ENCODE assay signal across 8 mouse cellular contexts in the genomic region with DNA sequence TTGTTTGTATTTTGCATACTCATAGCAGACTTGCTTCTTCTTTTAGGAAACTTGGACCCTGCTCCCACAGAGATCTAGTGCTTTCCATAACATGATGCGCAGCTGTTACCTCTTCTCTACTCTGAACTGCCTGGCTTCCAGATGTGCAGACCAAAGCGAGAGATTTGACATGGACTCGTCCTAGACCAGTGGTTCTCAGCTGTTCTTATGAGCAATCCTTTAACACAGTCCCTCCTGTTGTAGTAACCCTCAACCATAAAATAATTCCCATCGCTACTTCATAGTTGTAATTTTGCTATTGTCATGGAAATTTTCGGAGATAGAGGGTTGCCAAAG.
DNase-seq lines count a peak whose midpoint lies in the region; ATAC-seq lines count a peak whose summit lies in the region.

No protein-coding gene starts in this region.

- no peak overlapping the region for H3K9ac ChIP-seq in heart, embryonic 11.5 days (ENCODE audit: low read depth, low read length)
- H3K9ac ChIP-seq in hindbrain, embryonic 13.5 days = peak overlapping the region; percentile 68
- H3K9ac ChIP-seq in midbrain, embryonic 11.5 days (ENCODE audit: low read length) = no peak overlapping the region; the same call in 1 of the 2 replicates

- no peaks in the 10 kb centered on the region for H3K9me3 ChIP-seq in heart, embryonic 11.5 days (replicated peaks; ENCODE audit: control insufficient read depth, low read length)
- no peaks in the 10 kb centered on the region for H3K9me3 ChIP-seq in embryonic facial prominence, embryonic 10.5 days
- H3K9me3 ChIP-seq in hindbrain, embryonic 13.5 days = no peaks in the 10 kb centered on the region
- H3K9me3 ChIP-seq in midbrain, embryonic 11.5 days (ENCODE audit: control insufficient read depth, low read length) = no peaks in the 10 kb centered on the region

- intact Hi-C loops in gastrocnemius, postnatal 36 days (cut with DNase I) = no loop called here

- H3K27me3 ChIP-seq in heart, embryonic 11.5 days (ENCODE audit: control insufficient read depth, insufficient read depth, low read length) = no peaks in the 10 kb centered on the region; the same call in 1 of the 2 replicates
- peaks cover 3% of the 10 kb centered on the region; the same call in 1 of the 2 replicates for H3K27me3 ChIP-seq in embryonic facial prominence, embryonic 10.5 days (replicated peaks; ENCODE audit: low read depth, poor library complexity, severe bottlenecking)
- 0 out of 2 replicates have a peak, but pooled peaks cover 6% of the 10 kb centered on the region for H3K27me3 ChIP-seq in hindbrain, embryonic 13.5 days
- H3K27me3 ChIP-seq in midbrain, embryonic 11.5 days (ENCODE audit: control insufficient read depth, insufficient read depth, low read length) = no peaks in the 10 kb centered on the region

- WGBS in heart, embryonic 11.5 days (ENCODE audit: insufficient replicate concordance) = 58% methylated on average over 5 of the region's 5 CpGs
- 45% methylated on average over 5 of the region's 5 CpGs for WGBS in embryonic facial prominence, embryonic 10.5 days
- 36% methylated on average over 5 of the region's 5 CpGs for WGBS in hindbrain, embryonic 13.5 days
- 44% methylated on average over 5 of the region's 5 CpGs for WGBS in midbrain, embryonic 11.5 days

- H3K27ac ChIP-seq in heart, embryonic 11.5 days (ENCODE audit: low read depth, low read length) = no peak overlapping the region; the same call in 1 of the 2 replicates
- no peak overlapping the region for H3K27ac ChIP-seq in embryonic facial prominence, embryonic 10.5 days (replicated peaks)
- peak overlapping the region; percentile 89 for H3K27ac ChIP-seq in hindbrain, embryonic 13.5 days
- no peak overlapping the region for H3K27ac ChIP-seq in midbrain, embryonic 11.5 days (ENCODE audit: low read depth, low read length)

- peaks cover 14% of the 10 kb centered on the region for H3K4me1 ChIP-seq in heart, embryonic 11.5 days (ENCODE audit: control insufficient read depth, insufficient read depth, low read length)
- H3K4me1 ChIP-seq in embryonic facial prominence, embryonic 10.5 days = peaks cover 22% of the 10 kb centered on the region
- peaks cover 17% of the 10 kb centered on the region for H3K4me1 ChIP-seq in hindbrain, embryonic 13.5 days (replicated peaks)
- peaks cover 13% of the 10 kb centered on the region for H3K4me1 ChIP-seq in midbrain, embryonic 11.5 days (ENCODE audit: control insufficient read depth, insufficient read depth, low read length)

- ATAC-seq in heart, embryonic 11.5 days (replicated peaks; ENCODE audit: insufficient number of reproducible peaks, low FRiP score, low TSS enrichment) = no peak
- ATAC-seq in hindbrain, embryonic 13.5 days (ENCODE audit: low FRiP score) = no peak
- no peak; the same call in 1 of the 2 replicates for ATAC-seq in midbrain, embryonic 11.5 days (ENCODE audit: low FRiP score)

- peak overlapping the region; percentile 72 for H3K4me2 ChIP-seq in heart, embryonic 11.5 days
- H3K4me2 ChIP-seq in hindbrain, embryonic 13.5 days = peak overlapping the region; percentile 59
- peak overlapping the region; percentile 81 for H3K4me2 ChIP-seq in midbrain, embryonic 11.5 days

- peak overlapping the region; percentile 50 for H3K4me3 ChIP-seq in heart, embryonic 11.5 days (ENCODE audit: low read depth, low read length)
- H3K4me3 ChIP-seq in embryonic facial prominence, embryonic 10.5 days = peak overlapping the region; percentile 63
- peak overlapping the region; percentile 48 for H3K4me3 ChIP-seq in hindbrain, embryonic 13.5 days
- H3K4me3 ChIP-seq in midbrain, embryonic 11.5 days (ENCODE audit: low read depth, low read length) = peak overlapping the region; percentile 46

- DNase-seq in heart, postnatal 4 days = no peak
- DNase-seq in embryonic facial prominence, embryonic 10.5 days (ENCODE audit: low spot score) = no peak
- DNase-seq in midbrain, embryonic 11.5 days (ENCODE audit: low spot score, missing footprints) = no peak
- no peak for DNase-seq in gastrocnemius, adult 18-20 months (ENCODE audit: low spot score)
- DNase-seq in gastrocnemius, postnatal 36 days = no peak
- DNase-seq in adrenal gland, postnatal 10 days = no peak

- no peaks in the 10 kb centered on the region for H3K36me3 ChIP-seq in heart, embryonic 11.5 days (ENCODE audit: control insufficient read depth, insufficient read depth, low read length)
- H3K36me3 ChIP-seq in embryonic facial prominence, embryonic 10.5 days (replicated peaks) = no peaks in the 10 kb centered on the region
- H3K36me3 ChIP-seq in hindbrain, embryonic 13.5 days = no peaks in the 10 kb centered on the region
- no peaks in the 10 kb centered on the region for H3K36me3 ChIP-seq in midbrain, embryonic 11.5 days (ENCODE audit: control insufficient read depth, insufficient read depth, low read length)
